Mouse (Mus musculus) stomach, adult 2 months (tissue): ENCODE measurements around the gene Ctbs. TPM values are rescaled to one million over a fixed set of nuclear protein-coding genes. Genes with fewer than 3 reads are reported as not detected.

ENCODE experiments used
- polyA plus RNA-seq: library from polyadenylated mRNA; depleted of rRNA; stranded (reverse); fragments of >200 nt; gene quantifications from 2 replicates; pipeline ENCODE4 v1.2.3, GENCODE M21; 2012; rRNA removed

Gene Ctbs
- 0.47 and 0.91 TPM in 2 replicates for polyA plus RNA-seq

GRCm38 (mm10) chr3:146449745-146450250 is at the start of gene Ctbs:
TSS of gene Ctbs (plus strand) at chr3:146449795.

DNA sequence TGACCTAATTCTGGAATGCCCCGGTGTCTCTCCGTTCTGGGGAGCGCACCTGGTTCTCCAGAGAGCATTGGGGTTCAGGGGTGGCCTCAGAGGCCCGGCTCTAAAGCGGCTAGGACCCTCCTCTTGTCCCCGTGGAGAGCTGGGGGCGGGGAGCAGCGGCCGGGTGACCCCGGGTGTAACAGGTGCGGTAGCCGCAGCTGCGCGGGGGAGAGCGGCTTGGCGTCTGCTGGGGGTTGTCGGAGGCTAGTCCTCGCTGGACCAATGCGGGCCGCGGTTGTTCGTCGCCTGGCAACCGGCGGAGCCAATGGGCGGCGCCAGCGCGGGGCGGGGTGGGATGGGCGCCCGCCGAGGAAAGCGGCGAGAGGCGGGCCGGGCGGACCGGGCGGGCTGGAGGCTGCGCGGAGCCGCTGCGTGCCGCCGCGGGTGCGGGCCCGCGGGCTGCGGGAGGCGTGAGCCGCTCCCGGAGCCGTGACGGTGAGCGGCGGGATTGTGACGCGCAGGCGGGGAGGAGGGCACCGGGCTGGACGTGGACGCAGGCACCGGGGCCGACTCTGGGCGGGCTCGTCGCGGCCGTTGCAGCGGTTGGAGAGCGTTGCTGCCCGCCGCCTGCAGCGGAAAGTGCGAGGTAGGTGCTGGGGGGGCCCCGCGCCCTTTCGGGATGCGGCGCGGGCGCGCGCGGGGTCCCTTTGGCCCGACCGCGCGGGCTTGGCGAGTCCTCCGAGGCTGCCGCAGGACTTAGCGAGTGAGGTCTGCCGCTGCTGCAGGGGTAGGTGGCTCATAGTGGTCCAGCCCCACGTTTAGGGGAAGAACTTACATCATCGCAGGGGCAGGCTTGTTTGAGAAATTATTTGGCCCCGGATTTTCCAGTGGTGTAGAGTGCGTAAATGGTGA is 45.0 kb upstream of the Ctbs start, which contains the start of gene Ssx2ip:
TSS of gene Ssx2ip (plus strand) at position 332 of the 891 bp plus-strand sequence.

DNA sequence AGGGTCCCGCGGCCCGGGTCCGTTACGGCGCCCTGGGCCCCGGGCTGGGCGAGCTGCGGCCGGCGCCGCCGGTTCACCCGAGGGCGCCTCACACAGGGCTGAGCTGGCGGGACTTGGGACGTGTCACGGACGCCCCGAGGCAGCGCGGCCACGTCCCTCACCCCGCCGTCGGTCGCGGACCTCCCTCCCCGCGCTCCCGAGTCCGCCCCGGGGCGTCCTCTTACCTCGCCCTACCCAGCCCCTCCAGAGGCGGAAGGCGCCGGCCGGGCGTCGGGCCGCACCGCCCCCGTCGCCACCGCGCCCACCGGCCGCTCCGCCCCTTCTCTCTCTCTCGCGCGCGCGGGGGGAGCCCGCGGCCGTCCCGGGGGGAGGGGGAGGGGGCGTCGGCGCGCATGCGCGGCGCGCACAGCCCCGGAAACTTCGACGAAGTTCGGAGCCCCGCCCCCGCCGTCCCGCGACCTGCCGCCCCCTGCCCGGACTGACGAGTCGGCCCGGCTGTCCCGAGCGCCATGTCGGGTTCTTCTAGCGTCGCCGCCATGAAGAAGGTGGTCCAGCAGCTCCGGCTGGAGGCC is 49.9 kb downstream of the Ctbs start, which contains the start of the genes Spata1 and Gng5:
TSS of gene Spata1 (minus strand) at position 323 of the 572 bp plus-strand sequence.
TSS of gene Gng5 (plus strand) at position 377 of the 572 bp plus-strand sequence.

Other genes with a start within 250 kb of the Ctbs start
- gene Lpar3, start 228.8 kb upstream of the Ctbs start, polyA plus RNA-seq: 1.8 and 2.4 TPM in 2 replicates
- gene Ssx2ip, start 45.2 kb upstream of the Ctbs start, polyA plus RNA-seq: 3.0 and 3.7 TPM in 2 replicates
- gene Spata1, start 50.0 kb downstream of the Ctbs start, polyA plus RNA-seq: 0.03 and 0.13 TPM in 2 replicates
- 377 and 573 TPM in 2 replicates for gene Gng5, start 50.0 kb downstream of the Ctbs start, polyA plus RNA-seq
- 0.95 and 1.5 TPM in 2 replicates for gene Rpf1, start 71.6 kb downstream of the Ctbs start, polyA plus RNA-seq
- not detected in 2 replicates for gene Uox, start 120.6 kb downstream of the Ctbs start, polyA plus RNA-seq
- gene Dnase2b, start 165.8 kb downstream of the Ctbs start, polyA plus RNA-seq: not detected in 2 replicates
- not detected in 2 replicates for gene 4930503B20Rik, start 201.5 kb downstream of the Ctbs start, polyA plus RNA-seq
- not detected in 2 replicates for gene Samd13, start 235.8 kb downstream of the Ctbs start, polyA plus RNA-seq